Mouse (Mus musculus) layer of hippocampus, adult 9-11 months (tissue): ENCODE data around the gene Zic1.

Source experiments
- DNase-seq: peaks from one replicate; pipeline ENCODE4 v3.0.0; 2022

Zic1 gene

GRCm38 (mm10) chr9:91383441-91384135, 18.0 kb upstream of the Zic1 start:
- DNase-seq: no peak

DNA sequence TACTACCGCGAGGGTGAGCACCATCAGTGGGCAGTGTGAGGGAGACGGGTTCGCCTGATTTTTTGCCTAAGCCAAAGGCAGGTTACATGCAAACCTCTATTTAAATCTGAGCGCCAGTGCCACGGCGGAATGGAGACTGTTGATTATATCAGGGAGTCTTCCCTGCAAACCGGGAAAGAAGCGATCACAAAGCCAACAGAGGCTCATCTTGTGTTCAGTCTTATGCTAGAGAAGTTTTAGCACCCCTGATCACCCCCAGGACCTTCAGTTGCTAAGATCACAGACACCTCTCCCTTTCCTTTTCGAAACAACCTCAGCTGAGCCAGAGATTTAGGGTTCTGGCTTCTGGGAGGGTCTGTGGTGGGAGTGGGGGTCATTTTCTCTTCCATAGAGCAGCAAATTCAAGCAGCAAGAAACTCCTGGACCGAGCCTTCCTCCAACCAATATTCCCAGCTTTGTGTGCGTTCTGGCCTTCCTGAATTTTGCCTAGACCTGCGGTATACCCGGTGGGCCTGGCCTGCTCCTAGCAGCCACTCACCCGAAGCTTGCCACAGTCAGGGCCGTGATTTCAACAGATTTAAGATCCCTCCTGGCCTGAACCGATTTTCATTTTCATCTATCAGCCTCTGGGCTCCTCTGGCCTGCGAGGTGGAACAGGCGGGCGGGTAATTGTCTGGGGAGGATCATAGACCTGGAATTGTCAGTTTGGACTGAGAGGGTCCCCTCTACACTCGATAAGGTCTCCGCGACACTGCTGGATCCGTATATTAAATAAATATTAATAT, 17.1 kb upstream of the Zic1 start:
- no peak for DNase-seq

- DNase-seq: no peak
Observed at GRCm38 (mm10) chr9:91382111-91382379, 16.4 kb upstream of the Zic1 start.

DNA sequence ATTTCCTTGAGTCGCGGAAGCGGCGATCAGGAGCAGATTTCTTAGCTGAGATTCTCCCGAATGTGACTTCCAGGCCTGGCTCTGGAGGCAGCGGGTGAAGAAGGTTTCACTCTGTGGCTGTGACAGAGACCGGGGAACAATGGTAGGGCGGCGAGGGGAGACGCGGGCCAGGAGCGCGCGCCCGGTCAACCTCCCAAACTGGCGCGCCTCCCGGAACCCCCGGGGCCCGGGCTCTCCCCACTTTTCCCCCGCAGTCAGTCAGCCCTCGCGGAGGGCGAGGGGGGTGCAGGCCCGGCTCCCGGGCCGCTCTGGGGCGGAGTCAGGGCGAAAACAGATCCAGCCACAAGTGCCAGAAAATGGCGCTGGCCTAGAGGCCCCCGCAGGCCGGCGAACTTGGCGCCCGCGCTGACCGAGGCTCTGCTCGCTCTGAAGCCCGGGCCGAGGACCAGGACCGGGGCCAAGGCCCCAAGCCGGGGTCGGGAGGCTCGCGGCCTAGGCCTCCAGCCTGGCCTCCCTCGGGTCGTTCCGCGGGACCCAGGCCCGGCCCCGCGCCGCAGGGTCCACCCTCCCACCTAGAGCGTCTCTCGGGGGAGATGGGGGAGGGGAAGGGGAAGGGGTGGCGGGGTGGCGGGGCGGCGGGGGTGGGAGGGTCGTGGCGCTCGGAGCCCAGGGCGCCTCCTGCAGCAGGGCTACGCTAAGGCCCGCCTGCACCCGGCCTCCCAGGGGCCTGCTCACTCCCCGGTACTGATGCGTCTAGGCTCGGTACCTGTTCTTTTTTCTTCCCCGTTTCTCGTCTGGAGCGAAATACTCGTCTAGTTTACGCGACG, 15.9 kb upstream of the Zic1 start:
- no peak for DNase-seq

GRCm38 (mm10) chr9:91380458-91380914, 14.9 kb upstream of the Zic1 start:
- no peak for DNase-seq

DNA sequence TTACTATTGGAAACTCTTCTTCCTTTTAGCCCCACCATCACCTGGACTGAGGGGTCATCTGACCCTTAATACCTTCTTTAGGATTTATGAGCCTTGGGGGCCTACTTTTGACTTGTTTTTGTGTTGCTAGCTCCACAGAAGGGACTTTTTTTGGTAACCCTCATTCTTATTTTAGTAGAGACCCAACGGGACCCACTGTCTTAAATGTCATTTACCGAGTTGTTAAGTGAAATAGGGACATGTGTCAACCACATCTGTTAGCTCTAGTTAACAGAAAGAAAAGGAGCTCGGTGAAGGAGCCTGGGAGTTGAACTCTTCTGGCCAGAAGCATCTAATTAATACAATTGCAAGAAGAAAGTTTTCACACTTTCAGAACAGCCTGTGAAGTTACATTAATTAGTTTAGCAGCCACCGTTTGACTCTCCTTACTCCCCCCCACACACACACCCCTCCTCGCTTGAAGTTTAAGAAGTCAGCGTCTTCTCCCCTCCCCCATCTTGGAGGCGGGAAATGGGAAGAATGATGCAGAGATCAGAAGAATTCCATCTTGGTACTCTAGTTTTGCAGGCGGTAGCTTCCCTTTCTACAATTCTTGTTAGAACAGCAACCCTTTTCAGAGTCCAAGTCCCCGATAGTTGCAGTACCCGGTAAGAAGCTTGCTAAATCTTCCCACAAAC, 14.3 kb upstream of the Zic1 start:
- no peak for DNase-seq

- DNase-seq: no peak
Observed at GRCm38 (mm10) chr9:91379300-91379635, 13.7 kb upstream of the Zic1 start.

DNA sequence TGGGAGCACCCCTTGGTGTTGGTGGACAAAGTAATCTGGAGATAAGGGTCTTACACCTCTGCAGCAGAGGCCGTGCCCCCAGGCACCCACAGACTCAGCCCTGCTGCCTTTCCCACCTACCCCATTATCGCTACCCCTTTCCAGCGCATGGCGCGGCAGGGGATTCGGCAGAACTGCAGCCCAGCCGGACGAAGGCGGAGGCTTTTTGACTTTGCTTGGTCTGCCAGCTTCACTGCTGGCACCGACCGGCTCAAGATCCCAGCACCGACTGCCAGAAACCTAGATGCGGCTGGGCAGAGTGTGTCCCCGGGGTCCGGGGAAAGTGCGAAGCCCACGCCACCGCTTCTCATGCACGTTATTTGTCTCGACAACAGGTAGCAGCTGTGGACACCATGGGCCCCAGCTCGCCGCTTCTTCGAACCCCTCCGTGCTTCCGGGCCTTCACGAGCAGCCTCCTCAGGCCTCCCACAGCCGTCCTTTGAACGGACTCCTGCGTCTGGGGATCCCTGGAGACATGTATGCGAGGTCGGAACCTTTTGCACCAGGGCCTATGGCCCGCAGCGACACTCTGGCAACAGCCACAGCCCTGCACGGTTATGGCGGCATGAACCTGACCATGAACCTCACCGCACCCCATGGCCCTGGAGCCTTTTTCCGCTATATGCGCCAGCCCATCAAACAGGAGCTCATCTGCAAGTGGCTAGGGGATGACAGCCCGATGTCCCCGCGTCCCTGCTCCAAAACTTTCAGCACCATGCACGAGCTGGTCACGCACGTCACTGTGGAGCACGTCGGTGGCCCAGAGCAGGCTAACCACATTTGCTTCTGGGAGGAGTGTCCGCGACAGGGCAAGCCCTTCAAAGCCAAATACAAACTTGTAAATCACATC, 13.0 kb upstream of the Zic1 start:
- DNase-seq: no peak

- no peak for DNase-seq
Observed at GRCm38 (mm10) chr9:91377873-91378150, 12.2 kb upstream of the Zic1 start.

DNA sequence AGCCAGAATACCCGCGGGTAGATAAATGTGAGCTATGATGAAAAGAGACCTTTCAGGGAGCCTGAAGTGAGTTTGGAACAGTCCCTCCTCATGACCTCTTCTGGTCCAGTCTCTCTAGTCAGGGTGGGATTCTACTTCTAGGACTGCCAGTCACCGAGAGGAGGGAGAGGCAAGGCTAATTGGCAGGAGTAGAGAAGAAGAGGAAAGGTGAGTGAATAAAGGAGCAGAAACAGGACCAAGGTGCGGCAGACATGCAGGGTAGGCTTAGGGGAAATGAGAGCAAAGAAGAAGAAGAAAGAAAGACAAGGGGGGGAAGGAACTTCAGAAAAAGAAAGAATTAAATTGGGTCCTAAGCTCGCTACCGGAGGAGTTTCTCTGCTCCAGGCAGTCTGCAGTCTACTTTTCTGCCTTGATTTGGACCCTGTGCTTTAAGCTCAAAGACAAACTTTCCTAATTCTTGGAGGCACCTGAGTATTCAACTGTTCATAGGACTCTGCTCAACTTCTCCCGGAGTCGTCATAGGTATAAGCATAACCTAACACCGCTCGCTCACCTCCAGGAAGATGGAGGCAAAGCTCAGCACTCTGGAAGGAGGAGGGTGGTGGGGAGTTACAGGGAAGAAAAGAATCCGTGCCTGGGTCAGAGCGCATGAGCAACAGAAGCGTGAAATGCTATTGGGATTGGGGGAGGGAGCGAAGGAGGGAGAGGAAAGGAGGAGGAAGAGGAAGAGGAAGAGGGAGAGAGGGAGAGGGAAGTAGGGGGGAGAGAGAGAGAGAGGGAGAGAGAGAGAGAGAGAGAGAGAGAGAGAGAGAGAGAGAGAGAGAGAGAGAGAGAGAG, 11.6 kb upstream of the Zic1 start:
- no peak for DNase-seq

GRCm38 (mm10) chr9:91374665-91375064, 9.1 kb upstream of the Zic1 start:
- DNase-seq: no peak

- DNase-seq: no peak
Observed at GRCm38 (mm10) chr9:91373811-91374575, 8.4 kb upstream of the Zic1 start.

- no peak for DNase-seq
Observed at GRCm38 (mm10) chr9:91371608-91372007, 6.0 kb upstream of the Zic1 start.

DNA sequence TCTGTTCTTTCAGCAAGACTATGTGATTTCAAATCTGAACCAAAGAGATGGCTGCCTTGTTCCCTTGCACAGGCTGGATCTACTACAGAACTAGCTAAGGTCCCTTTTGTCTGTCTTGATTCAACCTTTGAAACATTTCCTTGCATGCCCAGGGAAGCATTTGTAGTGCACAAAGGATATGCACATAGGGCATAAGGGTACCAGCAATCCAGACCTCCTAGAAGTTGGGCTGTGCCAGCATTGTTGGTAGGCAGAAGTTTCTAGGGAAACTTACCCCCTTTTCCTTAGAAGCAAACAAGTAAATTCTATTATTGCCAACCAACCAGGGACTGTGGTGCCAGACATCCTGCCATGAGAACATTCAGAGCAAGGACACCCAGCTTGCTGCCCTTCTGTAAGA, 5.4 kb upstream of the Zic1 start:
- DNase-seq: no peak

DNA sequence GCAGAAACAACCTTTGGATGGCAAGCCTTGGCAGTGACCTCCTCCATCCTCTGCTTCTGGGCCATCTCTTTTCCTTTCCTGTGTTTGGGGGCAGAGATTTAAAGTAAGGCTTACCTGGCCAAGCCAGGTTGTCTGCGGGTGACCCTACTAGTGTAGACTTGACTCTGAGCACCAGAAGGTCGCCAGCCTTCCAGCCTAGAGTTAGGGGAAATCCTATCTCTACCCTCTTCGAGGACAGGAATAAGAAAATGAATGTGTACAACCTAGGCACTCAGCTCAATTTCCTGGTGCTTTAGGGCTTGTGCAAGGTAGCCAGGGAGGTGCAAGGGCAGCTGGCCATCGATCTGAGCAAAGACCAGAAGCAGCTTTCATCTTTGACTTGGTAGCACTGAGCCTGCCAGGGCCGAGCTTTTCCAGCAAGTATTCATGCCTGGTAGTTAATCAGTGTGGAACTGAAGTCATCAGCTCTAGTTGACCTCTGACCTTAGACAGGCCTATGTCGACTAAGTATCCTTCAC, 4.6 kb upstream of the Zic1 start:
- DNase-seq: no peak

DNA sequence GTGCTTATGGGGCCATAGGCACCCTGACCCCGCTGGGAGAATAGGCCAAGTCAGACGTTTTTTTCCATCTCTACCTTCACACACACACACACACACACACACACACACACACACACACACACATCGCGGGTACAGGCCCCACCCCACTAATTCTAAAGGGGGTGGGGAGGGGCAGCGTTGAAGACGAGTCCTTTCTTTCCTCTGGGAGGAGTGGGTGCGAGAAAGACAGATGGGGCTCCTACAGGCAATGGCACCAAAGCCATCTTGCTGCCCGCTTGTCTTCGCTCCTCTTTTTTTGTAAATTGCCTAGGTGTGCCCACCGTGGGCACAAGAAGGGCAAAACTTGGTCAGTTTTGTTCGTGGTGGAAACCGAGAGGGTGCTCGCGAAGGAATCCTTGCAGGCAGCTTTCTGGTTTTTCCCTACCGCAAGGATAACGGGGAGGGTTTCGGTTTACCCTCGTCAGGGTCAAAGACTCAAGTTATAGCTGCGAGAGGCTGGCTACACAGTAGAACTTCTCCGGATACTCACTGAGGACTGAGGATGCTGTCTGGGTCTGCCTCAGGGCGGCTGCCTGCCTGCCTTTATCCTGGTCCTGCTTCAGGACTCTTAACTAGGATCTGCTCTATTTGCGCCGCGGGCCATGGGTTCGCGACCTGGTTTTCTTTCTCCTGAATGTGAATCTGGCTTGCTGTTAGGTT, 3.8 kb upstream of the Zic1 start:
- no peak for DNase-seq

DNA sequence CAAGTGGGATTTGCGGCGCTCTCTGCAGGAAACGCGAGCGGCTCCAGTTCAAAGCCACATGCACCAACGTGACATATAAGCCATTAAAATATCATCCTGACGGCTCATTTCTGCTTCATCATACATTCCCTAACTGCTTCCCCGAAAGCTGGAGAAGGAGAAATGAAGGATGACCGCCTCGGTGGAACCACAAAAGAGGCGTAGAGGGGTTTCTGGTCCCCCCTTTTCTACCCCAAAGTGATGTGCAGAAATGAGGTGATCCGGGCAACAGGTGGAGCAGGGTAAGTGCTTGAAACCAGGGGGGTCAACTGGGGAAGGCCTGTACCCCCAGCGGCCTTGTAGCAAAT, 3.3 kb upstream of the Zic1 start:
- no peak for DNase-seq

DNA sequence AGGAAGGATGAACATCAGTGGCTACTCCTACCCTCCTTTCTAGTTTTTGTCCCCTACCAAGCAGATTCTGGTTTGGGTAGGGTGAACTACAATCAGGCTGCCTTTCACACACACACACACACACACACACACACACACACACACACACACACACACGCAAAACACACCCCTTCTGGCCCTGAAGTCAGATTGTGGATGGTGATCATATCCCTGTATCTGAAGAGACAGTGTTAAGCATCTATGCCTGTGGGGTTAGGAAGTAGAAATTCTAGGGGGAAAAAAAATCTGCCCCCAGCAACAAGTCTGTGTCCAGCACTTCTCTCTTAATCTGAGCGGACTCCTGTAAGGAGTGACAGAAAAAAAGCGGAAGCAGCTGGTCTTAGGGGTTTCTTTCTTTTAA, 2.5 kb upstream of the Zic1 start:
- no peak for DNase-seq

- DNase-seq: no peak
Observed at GRCm38 (mm10) chr9:91366999-91367811, 1.6 kb upstream of the Zic1 start.
